8 mouse cellular contexts compared by ENCODE assay signal in genomic region chr15:38431668-38432067, GRCm38 (mm10).
DNase-seq lines count a peak whose midpoint lies in the region; ATAC-seq and TF ChIP-seq lines count a peak whose summit lies in the region.

No protein-coding gene starts in this region.

- no peaks in the 10 kb centered on the region for H3K9me3 ChIP-seq in midbrain, embryonic 14.5 days (ENCODE audit: control insufficient read depth, low read length)
- H3K9me3 ChIP-seq in midbrain, embryonic 16.5 days (replicated peaks; ENCODE audit: control insufficient read depth, low read length, poor library complexity, severe bottlenecking) = peaks cover 3% of the 10 kb centered on the region; the same call in 1 of the 2 replicates

- no peak overlapping the region for H3K4me3 ChIP-seq in left cerebral cortex, adult 2 months
- no peak overlapping the region for H3K4me3 ChIP-seq in midbrain, embryonic 14.5 days (replicated peaks; ENCODE audit: low read depth, low read length)
- H3K4me3 ChIP-seq in midbrain, embryonic 16.5 days (ENCODE audit: low read depth, low read length) = no peak overlapping the region

- peak; percentile 22 for TF ChIP-seq CTCF in left cerebral cortex, adult 2 months (IDR thresholded peaks at IDR 0.05)

- H3K9ac ChIP-seq in midbrain, embryonic 14.5 days (replicated peaks; ENCODE audit: low read length) = no peak overlapping the region
- no peak overlapping the region for H3K9ac ChIP-seq in midbrain, embryonic 16.5 days (ENCODE audit: low read depth, low read length)

- no peaks in the 10 kb centered on the region for H3K27me3 ChIP-seq in midbrain, embryonic 14.5 days (ENCODE audit: control insufficient read depth, insufficient read depth, low read length)
- no peaks in the 10 kb centered on the region for H3K27me3 ChIP-seq in midbrain, embryonic 16.5 days (ENCODE audit: control insufficient read depth, insufficient read depth, low read depth, low read length)

- no peak for ATAC-seq in midbrain, embryonic 14.5 days (ENCODE audit: low FRiP score, low TSS enrichment)
- ATAC-seq in activated CD4-positive, CD25-positive, alpha-beta regulatory T cell, adult 4 months = no peak
- no peak for ATAC-seq in midbrain, embryonic 16.5 days

- 79% methylated on average over 2 of the region's 2 CpGs for WGBS in midbrain, embryonic 14.5 days
- 72% methylated on average over 2 of the region's 2 CpGs for WGBS in midbrain, embryonic 16.5 days

- H3K4me1 ChIP-seq in midbrain, embryonic 14.5 days (ENCODE audit: control insufficient read depth, insufficient read depth, low read length) = no peaks in the 10 kb centered on the region
- H3K4me1 ChIP-seq in midbrain, embryonic 16.5 days (ENCODE audit: control insufficient read depth, insufficient read depth, low read length) = no peaks in the 10 kb centered on the region

- no peak overlapping the region for H3K27ac ChIP-seq in left cerebral cortex, adult 2 months
- H3K27ac ChIP-seq in midbrain, embryonic 14.5 days (replicated peaks; ENCODE audit: low read depth, low read length) = no peak overlapping the region
- H3K27ac ChIP-seq in midbrain, embryonic 16.5 days (ENCODE audit: low read length) = no peak overlapping the region

- no peak overlapping the region for H3K4me2 ChIP-seq in midbrain, embryonic 14.5 days (ENCODE audit: low read length)
- no peak overlapping the region for H3K4me2 ChIP-seq in midbrain, embryonic 16.5 days (ENCODE audit: low read length)

- intact Hi-C loops in left cerebral cortex, adult 2 months (cut with DNase I) = no loop called here

- DNase-seq in left cerebral cortex, adult 2 months (ENCODE audit: extremely low spot score in 1 of 2, low spot score in 2 of 2) = no peak
- DNase-seq in left cerebral cortex, adult 9 months (ENCODE audit: low spot score in 2 of 2) = no peak
- peak; percentile 54 for DNase-seq in gastrocnemius, postnatal 10 days
- peak; percentile 66 for DNase-seq in kidney, postnatal 10 days
- peak; percentile 69 for DNase-seq in urinary bladder, adult 2 months (ENCODE audit: low spot score)
- DNase-seq in midbrain, embryonic 14.5 days = no peak

- H3K36me3 ChIP-seq in midbrain, embryonic 14.5 days (ENCODE audit: control insufficient read depth, insufficient read depth, low read length) = no peaks in the 10 kb centered on the region
- no peaks in the 10 kb centered on the region for H3K36me3 ChIP-seq in midbrain, embryonic 16.5 days (ENCODE audit: control insufficient read depth, insufficient read depth, low read length)

Comparison
In these comparisons a context has a peak if more than half of its experiments do, and no peak if none do; other contexts are left out.
1. DNase-seq: peak in gastrocnemius, postnatal 10 days (single experiment), kidney, postnatal 10 days (single experiment) and urinary bladder, adult 2 months (single experiment); none in left cerebral cortex, adult 2 months (0 of 2), left cerebral cortex, adult 9 months (0 of 2) and midbrain, embryonic 14.5 days (single experiment).